Mouse (Mus musculus) intestine, embryonic 16.5 days (tissue): Measurements from ENCODE around the gene Runx2. TPM values are rescaled to one million over a fixed set of nuclear protein-coding genes. Genes with fewer than 3 reads are reported as not detected.

ENCODE experiments used
- ATAC-seq: fragments of 200-750 bp; cut with Nextera tagmentation; 2 replicates; pipeline ENCODE4 v1.8.0; 2017; ENCODE audit warnings: moderate TSS enrichment, moderate library complexity
- H3K27ac ChIP-seq: fragments of 300-500 bp; sonication (generic); 2 replicates; pipeline ENCODE4 v1.5.1; 2014; ENCODE audit warnings: mild to moderate bottlenecking, low read length
- H3K27me3 ChIP-seq: fragments of 300-500 bp; sonication (generic); replicated peaks from 2 replicates; pipeline ENCODE4 v1.6.1; 2014; ENCODE audit warnings: low read length, control low read depth, mixed read lengths; ENCODE audit not compliant: control insufficient read depth, insufficient read depth
- H3K36me3 ChIP-seq: fragments of 300-500 bp; sonication (generic); 2 replicates; pipeline ENCODE4 v1.6.1; 2014; ENCODE audit warnings: low read length, control low read depth; ENCODE audit not compliant: control insufficient read depth, insufficient read depth
- H3K4me1 ChIP-seq: fragments of 300-500 bp; sonication (generic); 2 replicates; pipeline ENCODE4 v1.6.1; 2014; ENCODE audit warnings: low read length, control low read depth, mixed read lengths; ENCODE audit not compliant: control insufficient read depth, insufficient read depth
- H3K4me2 ChIP-seq: fragments of 300-500 bp; sonication (generic); 2 replicates; pipeline ENCODE4 v1.6.1; 2014; ENCODE audit warnings: low read depth, low read length, control low read depth
- H3K4me3 ChIP-seq: fragments of 300-500 bp; sonication (generic); 2 replicates; pipeline ENCODE4 v1.5.1; 2014; ENCODE audit warnings: mild to moderate bottlenecking, low read length
- H3K9ac ChIP-seq: fragments of 300-500 bp; sonication (generic); 2 replicates; pipeline ENCODE4 v1.6.1; 2014; ENCODE audit warnings: low read depth, low read length
- H3K9me3 ChIP-seq: fragments of 300-500 bp; sonication (generic); 2 replicates; pipeline ENCODE4 v1.6.1; 2016; ENCODE audit warnings: low read length, control low read depth; ENCODE audit not compliant: control insufficient read depth
- WGBS: fragments of 180-500 bp; shearing (Covaris S2); extraction: QIAGEN DNeasy Blood & Tissue Kit; methylation state at CpG from one replicate; pipeline ENCODE4 v1.1.7; 2014; 5-methylcytosine and 5-hydroxymethylcytosine counted together
- polyA plus RNA-seq: library from polyadenylated mRNA; unstranded; fragments of >200 nt; fragmentation: Nextera tagmentation; extraction: Ambion mirVana; gene quantifications from 2 replicates; pipeline ENCODE4 v1.2.1, GENCODE M21; 2015

The Runx2 gene
- polyA plus RNA-seq, 1 experiment from 2014 or later, result 0.62 TPM

DNA sequence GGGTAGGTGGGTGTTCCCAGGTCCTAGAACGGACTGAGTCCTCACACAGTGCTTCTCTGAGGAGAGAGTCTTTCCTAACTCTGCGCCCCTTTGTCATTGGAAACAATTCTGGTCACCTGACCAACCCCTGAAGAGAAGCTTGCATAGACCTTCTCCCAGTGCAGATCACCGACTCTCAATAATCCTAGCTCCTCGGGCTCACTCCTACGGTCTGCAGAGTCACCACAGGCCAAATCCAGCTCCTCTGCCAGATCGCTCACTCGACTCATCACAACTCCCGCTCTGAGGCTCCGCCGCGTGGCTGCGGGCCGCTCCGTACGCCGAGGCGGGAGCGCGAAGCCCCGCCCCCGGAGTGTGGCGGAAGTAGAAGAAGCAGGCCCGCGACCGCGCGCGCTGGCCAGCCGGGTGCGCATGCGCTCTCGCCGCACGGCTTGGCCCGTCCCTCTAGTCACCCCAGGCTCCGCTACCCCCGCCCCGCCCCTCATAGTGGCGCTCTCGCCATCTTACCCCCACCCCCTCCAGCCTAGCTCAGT lies 37.8 kb downstream of the Runx2 start, which contains the start of gene Supt3:
Gene Supt3 (plus strand): TSS at position 415 of the 533 bp plus-strand sequence.
- H3K4me3 ChIP-seq, result peak within 1 kb of the TSS; percentile 92
- WGBS, result 0% methylated on average over 40 of the region's 40 CpGs

GRCm38 (mm10) chr17:44772576-44772975 lies 42.0 kb downstream of the Runx2 start:
- no peaks in the 10 kb centered on the region for H3K36me3 ChIP-seq
- H3K9me3 ChIP-seq, result no peaks in the 10 kb centered on the region
- H3K27me3 ChIP-seq, result no peaks in the 10 kb centered on the region
- 90% methylated on average over 2 of the region's 2 CpGs for WGBS
- no peak overlapping the region for H3K27ac ChIP-seq
- no peaks in the 10 kb centered on the region for H3K4me1 ChIP-seq
- H3K9ac ChIP-seq, result no peak overlapping the region
- H3K4me2 ChIP-seq, result no peak overlapping the region
- no peak for ATAC-seq
- H3K4me3 ChIP-seq, result no peak overlapping the region

More for the DNA sequence above, 37.8 kb downstream of the Runx2 start, which contains the start of gene Supt3:
- peak within 1 kb of the TSS; percentile 98 for H3K9ac ChIP-seq
- peak within 1 kb of the TSS; percentile 84 for H3K27ac ChIP-seq
- H3K36me3 ChIP-seq, result no peaks in the 10 kb centered on the region
- peaks cover 3% of the 10 kb centered on the region; the same call in 1 of the 2 replicates for H3K4me1 ChIP-seq
- H3K4me2 ChIP-seq, result peak within 1 kb of the TSS; percentile 60
- no peaks in the 10 kb centered on the region for H3K9me3 ChIP-seq
- ATAC-seq, result peak; percentile 99
- no peaks in the 10 kb centered on the region for H3K27me3 ChIP-seq

DNA sequence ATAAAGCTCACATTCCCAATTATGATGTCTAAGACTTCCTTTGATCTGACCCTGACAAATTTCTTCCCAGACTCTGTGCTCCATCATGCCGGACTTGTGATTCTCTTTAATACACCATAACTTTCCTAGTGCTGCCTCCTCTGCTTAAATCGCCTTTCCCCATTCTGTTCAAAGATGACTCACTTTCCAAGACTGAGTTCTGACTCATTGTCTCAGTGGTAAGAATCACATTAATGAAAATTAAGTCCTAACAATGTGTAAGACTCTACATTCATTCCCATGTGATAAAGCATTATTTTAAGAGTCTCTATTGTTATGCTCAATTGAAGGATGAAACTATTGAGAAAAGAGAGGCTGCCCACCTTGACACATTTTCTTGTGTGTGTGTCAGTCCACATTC lies 43.7 kb downstream of the Runx2 start:
- no peaks in the 10 kb centered on the region for H3K4me1 ChIP-seq
- no peak overlapping the region for H3K4me3 ChIP-seq
- H3K9me3 ChIP-seq, result no peaks in the 10 kb centered on the region
- H3K27me3 ChIP-seq, result no peaks in the 10 kb centered on the region
- no peak for ATAC-seq
- WGBS, result 92% methylated on average over 2 of the region's 2 CpGs
- no peak overlapping the region for H3K9ac ChIP-seq
- H3K4me2 ChIP-seq, result no peak overlapping the region
- H3K36me3 ChIP-seq, result no peaks in the 10 kb centered on the region
- H3K27ac ChIP-seq, result no peak overlapping the region

DNA sequence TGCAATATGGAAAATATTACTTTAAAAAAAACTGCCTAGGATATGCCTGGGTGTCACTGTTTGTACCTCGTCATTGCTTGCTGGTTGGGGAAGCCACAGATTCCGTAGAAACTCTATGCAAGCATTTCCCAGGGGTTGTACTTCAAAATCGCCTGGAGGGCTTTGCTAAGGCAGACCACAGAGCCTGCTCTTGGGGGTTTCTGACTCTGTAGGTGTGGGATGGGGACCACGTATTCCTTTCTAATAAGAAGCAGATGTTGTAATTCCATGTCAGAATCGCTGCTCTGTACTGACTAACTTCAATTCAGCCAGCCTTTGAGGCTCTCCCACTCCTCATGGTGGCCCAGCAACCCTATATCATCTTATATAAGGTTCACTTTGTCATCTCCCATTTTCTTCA lies 46.1 kb downstream of the Runx2 start:
- no peak overlapping the region for H3K4me2 ChIP-seq
- no peaks in the 10 kb centered on the region for H3K27me3 ChIP-seq
- WGBS, result 79% methylated on average over 5 of the region's 5 CpGs
- no peak overlapping the region for H3K27ac ChIP-seq
- no peak for ATAC-seq
- H3K9me3 ChIP-seq, result no peaks in the 10 kb centered on the region
- no peak overlapping the region for H3K9ac ChIP-seq
- no peaks in the 10 kb centered on the region for H3K4me1 ChIP-seq
- H3K36me3 ChIP-seq, result no peaks in the 10 kb centered on the region
- no peak overlapping the region for H3K4me3 ChIP-seq

DNA sequence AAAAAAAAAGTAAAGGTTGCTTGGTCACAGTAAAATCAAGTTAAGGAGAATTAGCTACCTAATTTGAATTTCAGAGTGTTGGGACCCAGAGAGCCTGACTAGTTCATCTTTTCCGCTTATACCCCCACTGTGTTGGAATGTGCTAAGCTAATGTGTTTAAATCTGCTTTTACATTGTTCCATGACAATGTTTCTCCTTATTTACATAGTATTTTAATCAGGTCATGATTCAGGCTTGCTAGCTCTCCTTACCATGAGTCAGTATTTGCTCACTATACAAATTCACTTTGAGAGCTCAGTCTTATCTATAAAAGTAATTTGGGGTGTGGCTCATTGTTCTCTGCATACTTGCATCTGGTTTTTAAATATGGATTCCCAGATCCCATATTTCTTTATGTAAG lies 47.2 kb downstream of the Runx2 start:
- ATAC-seq, result no peak
- WGBS, result 84% methylated on average over 1 of the region's 1 CpGs
- H3K27me3 ChIP-seq, result no peaks in the 10 kb centered on the region

GRCm38 (mm10) chr17:44766975-44767374 lies 47.6 kb downstream of the Runx2 start:
- Histone ChIP-seq H3K27me3 (no peaks in the 10 kb centered on the region), H3K27ac (no peak overlapping the region), H3K36me3 (no peaks in the 10 kb centered on the region), H3K9me3 (no peaks in the 10 kb centered on the region), H3K4me1 (no peaks in the 10 kb centered on the region), H3K4me3 (no peak overlapping the region), H3K9ac (no peak overlapping the region), H3K4me2 (no peak overlapping the region)
- 57% methylated on average over 2 of the region's 2 CpGs for WGBS
- no peak for ATAC-seq

More for the DNA sequence above, 47.2 kb downstream of the Runx2 start:
- H3K36me3 ChIP-seq, result no peaks in the 10 kb centered on the region
- H3K9ac ChIP-seq, result no peak overlapping the region
- no peak overlapping the region for H3K4me3 ChIP-seq
- H3K4me1 ChIP-seq, result no peaks in the 10 kb centered on the region
- no peak overlapping the region for H3K27ac ChIP-seq
- H3K9me3 ChIP-seq, result no peaks in the 10 kb centered on the region
- no peak overlapping the region for H3K4me2 ChIP-seq

GRCm38 (mm10) chr17:44766318-44766717 lies 48.3 kb downstream of the Runx2 start:
- no peak overlapping the region for H3K9ac ChIP-seq
- no peak overlapping the region for H3K4me2 ChIP-seq
- H3K27ac ChIP-seq, result no peak overlapping the region
- H3K4me1 ChIP-seq, result no peaks in the 10 kb centered on the region
- no peaks in the 10 kb centered on the region for H3K27me3 ChIP-seq
- no peak overlapping the region for H3K4me3 ChIP-seq
- no peaks in the 10 kb centered on the region for H3K9me3 ChIP-seq
- no peak for ATAC-seq
- 82% methylated on average over 11 of the region's 11 CpGs for WGBS
- no peaks in the 10 kb centered on the region for H3K36me3 ChIP-seq

GRCm38 (mm10) chr17:44745378-44745777 lies 69.2 kb downstream of the Runx2 start:
- no peak overlapping the region for H3K9ac ChIP-seq
- peaks cover 3% of the 10 kb centered on the region; the same call in 1 of the 2 replicates for H3K27me3 ChIP-seq
- ATAC-seq, result no peak
- H3K4me1 ChIP-seq, result no peaks in the 10 kb centered on the region
- 79% methylated on average over 8 of the region's 8 CpGs for WGBS
- no peak overlapping the region for H3K4me2 ChIP-seq
- no peak overlapping the region for H3K27ac ChIP-seq
- no peak overlapping the region for H3K4me3 ChIP-seq
- H3K9me3 ChIP-seq, result no peaks in the 10 kb centered on the region
- H3K36me3 ChIP-seq, result no peaks in the 10 kb centered on the region

DNA sequence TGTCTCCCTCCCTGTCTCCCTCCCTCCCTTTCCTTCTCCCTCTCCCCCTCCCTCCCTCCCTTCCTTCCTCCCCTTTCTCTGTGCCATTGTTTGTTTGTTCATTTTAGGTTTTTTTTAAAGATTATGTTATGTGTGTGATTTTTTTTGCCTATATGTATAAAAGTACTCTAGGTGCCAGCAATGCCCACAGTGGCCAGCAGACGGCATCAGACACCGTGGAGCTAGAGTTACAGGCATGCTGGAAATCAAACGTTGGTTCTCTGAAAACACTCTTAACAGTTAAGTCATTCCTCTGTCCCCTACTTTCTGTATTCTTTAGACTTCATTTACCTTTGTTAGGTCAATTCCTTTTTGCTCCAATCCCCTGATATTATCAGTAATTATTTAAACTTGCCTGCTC lies 70.8 kb downstream of the Runx2 start:
- no peak for ATAC-seq
- H3K4me1 ChIP-seq, result no peaks in the 10 kb centered on the region
- no peak overlapping the region for H3K9ac ChIP-seq
- H3K27me3 ChIP-seq, result peaks cover 11% of the 10 kb centered on the region
- H3K27ac ChIP-seq, result no peak overlapping the region
- no peak overlapping the region for H3K4me3 ChIP-seq
- WGBS, result 54% methylated on average over 3 of the region's 3 CpGs
- H3K9me3 ChIP-seq, result no peaks in the 10 kb centered on the region
- no peaks in the 10 kb centered on the region for H3K36me3 ChIP-seq
- no peak overlapping the region for H3K4me2 ChIP-seq

DNA sequence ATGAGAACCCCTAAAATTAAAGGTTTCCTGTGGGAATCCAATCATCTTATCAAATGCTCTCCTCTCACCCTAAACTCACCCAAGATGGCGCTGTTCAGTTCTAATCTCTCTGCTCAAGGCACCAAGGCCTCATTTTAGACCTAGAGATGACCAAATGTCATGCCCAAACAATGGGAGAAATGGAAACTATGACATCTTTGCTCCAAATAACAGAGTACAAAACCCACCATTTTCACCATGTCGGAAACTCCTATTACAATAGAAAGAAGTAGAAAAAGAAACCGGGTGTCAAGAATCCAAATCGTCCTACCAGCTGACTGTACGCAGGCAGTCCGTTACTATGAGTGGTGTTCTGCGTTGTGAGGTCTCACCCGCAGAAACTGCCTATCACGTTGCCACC lies 72.4 kb downstream of the Runx2 start:
- Histone ChIP-seq H3K36me3 (no peaks in the 10 kb centered on the region), H3K27ac (no peak overlapping the region), H3K9ac (no peak overlapping the region), H3K27me3 (peaks cover 22% of the 10 kb centered on the region), H3K4me3 (no peak overlapping the region), H3K4me2 (no peak overlapping the region), H3K4me1 (peaks cover 3% of the 10 kb centered on the region; the same call in 1 of the 2 replicates), H3K9me3 (no peaks in the 10 kb centered on the region)
- no peak for ATAC-seq
- WGBS, result 83% methylated on average over 9 of the region's 9 CpGs
